Mouse (Mus musculus) thymus, adult 18-20 months (tissue): ENCODE data around the gene Cdiptos.

Experiments
- DNase-seq, 2 experiments: peaks; one replicate each; pipeline ENCODE4 v3.0.0; 2022; ENCODE audit warnings: mixed read lengths in 2 of 2

Gene Cdiptos

GRCm38 (mm10) chr7:126965568-126965967 is 10.3 kb downstream of the Cdiptos start:
- DNase-seq = no peak

GRCm38 (mm10) chr7:126963548-126964286 is 12.2 kb downstream of the Cdiptos start:
- DNase-seq = no peak

GRCm38 (mm10) chr7:126961965-126962364 is 13.9 kb downstream of the Cdiptos start:
- DNase-seq = no peak

GRCm38 (mm10) chr7:126961095-126961494 is 14.8 kb downstream of the Cdiptos start:
- no peak for DNase-seq

- no peak for DNase-seq
Measured at GRCm38 (mm10) chr7:126959780-126960179, 16.1 kb downstream of the Cdiptos start.

GRCm38 (mm10) chr7:126955125-126955524 is 20.8 kb downstream of the Cdiptos start:
- no peak for DNase-seq

GRCm38 (mm10) chr7:126952646-126953045 is 23.3 kb downstream of the Cdiptos start:
- no peak for DNase-seq

GRCm38 (mm10) chr7:126951741-126952140 is 24.2 kb downstream of the Cdiptos start:
- DNase-seq = no peak

GRCm38 (mm10) chr7:126950647-126951615 is 25.0 kb downstream of the Cdiptos start:
- DNase-seq = no peak

- DNase-seq = peak; percentile 73 to 78
Measured at GRCm38 (mm10) chr7:126949793-126950646, 25.9 kb downstream of the Cdiptos start, which contains the start of gene Sez6l2. Sez6l2 (plus strand) TSS chr7:126950563.

GRCm38 (mm10) chr7:126949403-126949792 is 26.5 kb downstream of the Cdiptos start, which contains the start of gene Asphd1:
Asphd1 (minus strand) TSS chr7:126949582.
- no peak for DNase-seq

GRCm38 (mm10) chr7:126948626-126949025 is 27.3 kb downstream of the Cdiptos start:
- DNase-seq = no peak

- no peak for DNase-seq
Measured at GRCm38 (mm10) chr7:126946530-126946929, 29.4 kb downstream of the Cdiptos start.

GRCm38 (mm10) chr7:126941801-126942200 is 34.1 kb downstream of the Cdiptos start:
- no peak for DNase-seq

GRCm38 (mm10) chr7:126941171-126941570 is 34.7 kb downstream of the Cdiptos start:
- DNase-seq = no peak

- DNase-seq = no peak
Measured at GRCm38 (mm10) chr7:126932652-126933051, 43.2 kb downstream of the Cdiptos start.

- DNase-seq = no peak
Measured at GRCm38 (mm10) chr7:126929046-126929445, 46.9 kb downstream of the Cdiptos start.

GRCm38 (mm10) chr7:126928384-126929037 is 47.4 kb downstream of the Cdiptos start, which contains the start of gene Kctd13:
Kctd13 (plus strand) TSS chr7:126928879.
- DNase-seq = peak; percentile 86

GRCm38 (mm10) chr7:126926299-126926698 is 49.6 kb downstream of the Cdiptos start:
- no peak for DNase-seq

GRCm38 (mm10) chr7:126923999-126924398 is 51.9 kb downstream of the Cdiptos start:
- DNase-seq = no peak

GRCm38 (mm10) chr7:126922624-126923060 is 53.3 kb downstream of the Cdiptos start, which contains the start of gene Tmem219:
Tmem219 (minus strand) TSS chr7:126922917.
- DNase-seq = no peak
